Mouse (Mus musculus): ENCODE measurements at regions not wholly inside any gene's neighbourhood (a gene's known extent, or its start where the extent isn't known, plus 50 kb on each side); places are given as distances from the start of the nearest gene placed in this dataset.

DNA sequence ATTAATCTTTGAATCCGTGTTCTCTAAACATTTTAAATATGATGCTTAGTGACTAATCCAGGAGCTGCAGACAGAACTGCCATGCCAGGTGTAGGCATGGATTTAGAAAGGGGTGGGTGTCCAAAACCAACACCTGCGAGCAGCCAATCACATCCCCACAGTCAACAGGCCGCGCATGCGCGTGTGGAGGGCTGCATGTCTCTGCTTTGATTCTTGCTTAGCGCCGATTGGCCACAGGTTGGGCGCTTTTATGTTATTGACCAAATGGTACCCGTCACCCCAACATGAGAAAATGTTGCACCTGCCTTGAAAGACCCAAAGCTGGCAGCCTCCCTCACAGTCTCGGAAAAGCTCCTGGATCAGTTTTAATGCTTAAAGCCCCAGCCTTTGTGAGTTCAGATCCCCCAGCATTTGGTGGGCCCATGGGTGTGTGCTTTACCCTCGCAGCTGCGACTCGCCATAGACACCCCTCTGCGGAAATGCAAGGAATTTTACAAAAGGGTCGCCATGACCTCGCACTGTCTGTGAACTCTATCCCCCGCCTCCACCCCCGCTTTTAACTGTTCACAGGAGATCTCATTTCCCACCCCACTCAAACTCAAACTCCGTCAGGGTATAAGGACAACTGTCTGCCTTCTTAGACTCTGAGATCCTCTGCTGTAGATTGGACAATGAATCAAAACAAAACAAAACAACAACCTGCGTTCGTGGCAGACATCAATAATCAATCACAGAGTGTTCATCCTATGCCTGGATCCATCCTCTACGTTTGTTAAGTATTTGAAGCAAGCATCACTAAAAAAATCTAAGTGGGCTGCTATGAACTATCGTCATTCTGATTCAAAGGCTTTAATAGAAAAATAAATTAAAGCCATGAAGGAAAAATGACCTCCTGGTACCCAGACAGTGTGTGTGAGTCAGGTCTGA is 296.4 kb upstream of the Tbx3 start:
- 86% methylated on average over 24 of the region's 24 CpGs for WGBS
- DNase-seq (ENCODE audit: low spot score): no peak

DNA sequence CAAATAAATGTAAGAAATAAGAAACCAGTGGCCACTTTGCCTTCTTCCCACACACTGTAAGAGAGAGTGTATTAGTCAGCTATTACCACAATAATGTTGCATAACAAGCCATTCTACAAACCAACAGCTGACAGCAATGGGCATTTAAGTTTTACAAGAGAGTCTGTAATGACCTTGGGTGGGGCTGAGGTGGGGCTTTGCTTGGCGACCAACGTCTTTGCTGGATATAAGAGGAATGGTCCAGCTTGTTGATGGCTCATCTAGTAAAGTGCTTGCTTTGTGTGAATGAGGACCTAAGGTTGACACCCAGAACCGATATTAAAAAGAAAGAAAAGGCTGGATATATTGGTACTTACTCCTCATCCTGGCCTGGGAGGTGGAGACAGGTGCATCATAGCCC is 295.6 kb upstream of the Tbx3 start:
- no peaks in the 10 kb centered on the region for H3K9me3 ChIP-seq (ENCODE audit: control insufficient read depth, low read length)
- H3K9ac ChIP-seq (ENCODE audit: low read length): no peak overlapping the region
- WGBS: 83% methylated on average over 3 of the region's 3 CpGs
- peaks cover 9% of the 10 kb centered on the region for H3K4me1 ChIP-seq (ENCODE audit: control insufficient read depth, insufficient read depth, low read length)
- no peak for DNase-seq (ENCODE audit: low spot score)
- ATAC-seq (ENCODE audit: insufficient read depth, low FRiP score, low TSS enrichment): no peak
- no peak overlapping the region for H3K4me3 ChIP-seq (ENCODE audit: low read depth, low read length)
- H3K36me3 ChIP-seq (ENCODE audit: control insufficient read depth, insufficient read depth, low read length): no peaks in the 10 kb centered on the region
- no peak overlapping the region for H3K4me2 ChIP-seq (ENCODE audit: low read depth)
- H3K27ac ChIP-seq (ENCODE audit: low read depth, low read length): no peak overlapping the region
- no peaks in the 10 kb centered on the region; the same call in 1 of the 2 replicates for H3K27me3 ChIP-seq (ENCODE audit: control insufficient read depth, insufficient read depth, low read length)

More for the DNA sequence above, 296.4 kb upstream of the Tbx3 start:
- H3K4me1 ChIP-seq (ENCODE audit: control insufficient read depth, insufficient read depth, low read length): peaks cover 9% of the 10 kb centered on the region
- H3K36me3 ChIP-seq (ENCODE audit: control insufficient read depth, insufficient read depth, low read length): no peaks in the 10 kb centered on the region
- no peaks in the 10 kb centered on the region for H3K9me3 ChIP-seq (ENCODE audit: control insufficient read depth, low read length)
- H3K4me3 ChIP-seq (ENCODE audit: low read depth, low read length): no peak overlapping the region
- no peak overlapping the region for H3K4me2 ChIP-seq (ENCODE audit: low read depth)
- H3K27ac ChIP-seq (ENCODE audit: low read depth, low read length): no peak overlapping the region
- no peak overlapping the region for H3K9ac ChIP-seq (ENCODE audit: low read length)
- H3K27me3 ChIP-seq (ENCODE audit: control insufficient read depth, insufficient read depth, low read length): no peaks in the 10 kb centered on the region; the same call in 1 of the 2 replicates
- no peak for ATAC-seq (ENCODE audit: insufficient read depth, low FRiP score, low TSS enrichment)

DNA sequence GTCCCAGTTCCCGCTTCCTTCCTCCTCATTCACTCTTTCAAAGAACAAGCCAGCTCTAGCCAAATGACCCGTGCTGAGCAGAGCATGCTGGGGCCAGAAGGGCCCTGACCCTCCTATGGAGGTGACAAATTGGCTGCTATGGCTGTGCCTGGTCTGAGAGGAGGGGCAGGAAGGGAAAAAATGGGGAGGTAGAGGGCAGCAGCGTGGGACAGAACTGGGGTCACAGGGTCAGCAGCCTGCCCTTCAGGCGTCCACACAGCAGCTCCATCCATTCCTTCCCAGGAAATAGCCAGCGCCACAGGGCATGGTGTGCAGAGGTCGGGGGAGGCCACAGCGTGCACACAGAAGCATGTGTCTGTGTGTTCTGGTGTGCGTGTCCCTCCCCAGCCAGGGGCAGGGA is 292.2 kb upstream of the Tbx3 start:
- Histone ChIP-seq H3K9ac (ENCODE audit: low read length) (no peak overlapping the region), H3K27ac (ENCODE audit: low read depth, low read length) (no peak overlapping the region), H3K4me1 (ENCODE audit: control insufficient read depth, insufficient read depth, low read length) (peaks cover 3% of the 10 kb centered on the region; the same call in 1 of the 2 replicates), H3K36me3 (ENCODE audit: control insufficient read depth, insufficient read depth, low read length) (no peaks in the 10 kb centered on the region), H3K4me3 (ENCODE audit: low read depth, low read length) (no peak overlapping the region), H3K27me3 (ENCODE audit: control insufficient read depth, insufficient read depth, low read length) (no peaks in the 10 kb centered on the region; the same call in 1 of the 2 replicates), H3K4me2 (ENCODE audit: low read depth) (no peak overlapping the region), H3K9me3 (ENCODE audit: control insufficient read depth, low read length) (no peaks in the 10 kb centered on the region)
- DNase-seq (ENCODE audit: low spot score): no peak
- WGBS: 4% methylated on average over 8 of the region's 8 CpGs
- no peak for ATAC-seq (ENCODE audit: insufficient read depth, low FRiP score, low TSS enrichment)

DNA sequence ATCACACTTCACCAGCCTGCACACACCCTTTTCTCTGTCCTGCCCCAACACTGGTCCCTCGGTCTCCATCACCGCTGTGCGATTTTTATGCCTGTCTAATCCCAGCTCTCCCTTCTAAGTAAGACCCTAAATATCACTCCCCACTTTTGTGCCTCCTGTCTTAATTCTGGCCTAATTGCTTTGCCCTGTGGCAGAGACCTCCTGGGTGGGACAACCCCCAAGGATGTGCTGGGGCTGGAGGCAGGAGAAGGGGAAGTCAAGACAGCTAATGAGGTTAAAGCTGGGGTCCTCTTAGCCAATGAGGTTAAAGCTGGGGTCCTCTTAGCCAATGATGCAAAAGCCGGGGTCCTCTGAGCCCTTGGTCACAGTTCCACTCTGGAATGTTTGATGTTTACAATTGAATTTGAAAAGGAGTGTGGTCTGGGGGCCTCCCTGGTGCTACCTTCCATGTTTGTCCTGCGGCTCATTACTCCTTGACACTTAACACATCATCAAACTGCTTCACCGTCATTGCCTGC is 290.5 kb upstream of the Tbx3 start:
- no peak overlapping the region for H3K9ac ChIP-seq (ENCODE audit: low read length)
- WGBS: 81% methylated on average over 6 of the region's 6 CpGs
- no peak overlapping the region for H3K27ac ChIP-seq (ENCODE audit: low read depth, low read length)
- no peaks in the 10 kb centered on the region for H3K9me3 ChIP-seq (ENCODE audit: control insufficient read depth, low read length)
- no peak overlapping the region for H3K4me2 ChIP-seq (ENCODE audit: low read depth)
- ATAC-seq (ENCODE audit: insufficient read depth, low FRiP score, low TSS enrichment) (no peak), DNase-seq (ENCODE audit: low spot score) (no peak)
- H3K36me3 ChIP-seq (ENCODE audit: control insufficient read depth, insufficient read depth, low read length): no peaks in the 10 kb centered on the region
- H3K4me1 ChIP-seq (ENCODE audit: control insufficient read depth, insufficient read depth, low read length): peaks cover 3% of the 10 kb centered on the region; the same call in 1 of the 2 replicates
- no peak overlapping the region for H3K4me3 ChIP-seq (ENCODE audit: low read depth, low read length)
- H3K27me3 ChIP-seq (ENCODE audit: control insufficient read depth, insufficient read depth, low read length): no peaks in the 10 kb centered on the region

DNA sequence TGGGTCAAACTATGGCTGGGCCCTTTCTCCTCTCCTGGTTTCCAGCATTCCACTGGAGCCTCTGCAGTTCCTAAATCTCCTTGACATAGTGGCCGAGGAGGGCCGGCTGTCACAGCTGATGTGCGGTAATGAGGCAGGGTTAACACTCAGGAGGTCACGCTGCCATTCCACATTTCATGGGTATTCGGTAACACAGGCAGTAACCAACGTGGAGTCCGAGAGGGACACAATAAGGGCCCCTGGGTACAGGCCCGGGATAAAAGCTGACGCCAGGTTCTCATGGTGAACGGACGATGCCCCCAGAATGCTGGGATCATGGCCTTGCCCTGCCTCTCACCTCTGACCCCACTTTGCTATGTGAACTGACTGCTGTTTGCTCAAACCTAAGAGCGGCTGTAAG is 289.0 kb upstream of the Tbx3 start:
- 29% methylated on average over 12 of the region's 12 CpGs for WGBS
- no peaks in the 10 kb centered on the region for H3K27me3 ChIP-seq (ENCODE audit: control insufficient read depth, insufficient read depth, low read length)
- no peak overlapping the region for H3K9ac ChIP-seq (ENCODE audit: low read length)
- ATAC-seq (ENCODE audit: insufficient read depth, low FRiP score, low TSS enrichment) (no peak), DNase-seq (ENCODE audit: low spot score) (no peak)
- no peaks in the 10 kb centered on the region for H3K36me3 ChIP-seq (ENCODE audit: control insufficient read depth, insufficient read depth, low read length)
- no peak overlapping the region for H3K4me2 ChIP-seq (ENCODE audit: low read depth)
- no peaks in the 10 kb centered on the region for H3K9me3 ChIP-seq (ENCODE audit: control insufficient read depth, low read length)
- H3K4me1 ChIP-seq (ENCODE audit: control insufficient read depth, insufficient read depth, low read length): peaks cover 3% of the 10 kb centered on the region; the same call in 1 of the 2 replicates
- H3K27ac ChIP-seq (ENCODE audit: low read depth, low read length): no peak overlapping the region
- H3K4me3 ChIP-seq (ENCODE audit: low read depth, low read length): no peak overlapping the region

DNA sequence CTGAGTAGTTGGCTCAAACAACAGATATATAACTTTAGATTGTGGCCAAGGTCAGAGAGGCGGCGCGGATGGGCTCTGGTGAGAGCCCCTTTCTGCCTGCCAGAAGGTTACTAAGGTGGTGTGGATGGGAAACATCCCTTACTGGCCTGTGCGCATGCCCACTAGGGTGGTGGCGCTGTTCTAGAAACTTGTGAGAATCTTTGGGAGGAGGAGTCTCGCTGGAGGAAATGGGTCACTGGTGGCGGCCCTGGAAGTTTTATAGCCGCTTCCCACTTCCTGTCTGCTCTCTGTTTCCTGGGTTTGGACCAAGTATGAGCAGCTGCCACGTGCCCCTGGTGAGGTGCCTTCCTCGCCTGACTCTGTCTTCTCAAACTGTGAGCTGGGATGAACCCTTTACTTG is 285.0 kb upstream of the Tbx3 start:
- 91% methylated on average over 10 of the region's 10 CpGs for WGBS

DNA sequence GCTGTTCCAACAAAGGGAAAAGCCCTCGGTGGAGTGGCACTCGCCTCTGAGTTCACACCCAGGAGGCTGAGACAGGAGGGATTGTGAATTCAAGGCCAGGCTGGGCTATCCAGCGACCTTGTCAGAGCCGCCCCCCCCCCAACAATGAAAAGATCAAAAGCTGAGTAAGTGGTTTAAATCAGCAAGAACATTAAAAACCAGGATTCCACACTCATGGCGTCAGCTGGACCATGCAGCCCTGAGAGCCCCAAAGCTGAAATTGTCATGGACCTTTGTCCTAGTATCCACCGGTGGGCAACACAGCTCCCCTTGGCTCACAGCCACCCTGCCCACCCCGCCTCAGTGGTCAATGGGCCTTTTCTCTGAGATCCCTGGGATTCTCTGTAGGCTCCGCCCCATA is 283.6 kb upstream of the Tbx3 start:
- 81% methylated on average over 8 of the region's 8 CpGs for WGBS
- DNase-seq (ENCODE audit: low spot score): no peak
- H3K27me3 ChIP-seq (ENCODE audit: control insufficient read depth, insufficient read depth, low read length): no peaks in the 10 kb centered on the region

More for the DNA sequence above, 285.0 kb upstream of the Tbx3 start:
- Histone ChIP-seq H3K27ac (ENCODE audit: low read depth, low read length) (no peak overlapping the region), H3K27me3 (ENCODE audit: control insufficient read depth, insufficient read depth, low read length) (no peaks in the 10 kb centered on the region), H3K4me2 (ENCODE audit: low read depth) (no peak overlapping the region), H3K36me3 (ENCODE audit: control insufficient read depth, insufficient read depth, low read length) (no peaks in the 10 kb centered on the region), H3K4me3 (ENCODE audit: low read depth, low read length) (no peak overlapping the region), H3K4me1 (ENCODE audit: control insufficient read depth, insufficient read depth, low read length) (no peaks in the 10 kb centered on the region), H3K9ac (ENCODE audit: low read length) (no peak overlapping the region), H3K9me3 (ENCODE audit: control insufficient read depth, low read length) (no peaks in the 10 kb centered on the region)
- ATAC-seq (ENCODE audit: insufficient read depth, low FRiP score, low TSS enrichment) (no peak), DNase-seq (ENCODE audit: low spot score) (no peak)

DNA sequence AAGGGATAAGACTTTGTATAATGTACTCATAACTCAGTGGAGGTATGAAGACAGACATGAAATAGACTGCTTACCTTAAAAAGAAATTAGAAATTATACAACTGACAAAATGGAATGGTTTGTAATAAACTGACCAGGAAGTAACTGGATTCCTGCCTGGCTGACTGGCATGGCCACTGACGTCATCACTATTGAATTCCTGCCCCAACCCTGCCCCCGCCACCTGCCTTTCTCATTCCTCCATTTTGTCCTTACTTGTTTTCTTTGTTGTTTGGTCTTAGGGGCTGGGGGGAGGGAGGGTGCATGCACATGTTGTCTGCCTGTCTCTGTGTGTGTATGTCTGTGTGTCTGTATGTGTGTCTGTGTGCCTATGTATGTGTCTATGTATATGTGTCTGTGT is 283.2 kb upstream of the Tbx3 start:
- ATAC-seq (ENCODE audit: insufficient read depth, low FRiP score, low TSS enrichment): no peak
- Histone ChIP-seq H3K4me1 (ENCODE audit: control insufficient read depth, insufficient read depth, low read length) (no peaks in the 10 kb centered on the region), H3K27me3 (ENCODE audit: control insufficient read depth, insufficient read depth, low read length) (no peaks in the 10 kb centered on the region), H3K27ac (ENCODE audit: low read depth, low read length) (no peak overlapping the region), H3K9ac (ENCODE audit: low read length) (no peak overlapping the region), H3K4me2 (ENCODE audit: low read depth) (no peak overlapping the region), H3K9me3 (ENCODE audit: control insufficient read depth, low read length) (no peaks in the 10 kb centered on the region), H3K4me3 (ENCODE audit: low read depth, low read length) (no peak overlapping the region), H3K36me3 (ENCODE audit: control insufficient read depth, insufficient read depth, low read length) (no peaks in the 10 kb centered on the region)
- WGBS: 75% methylated on average over 2 of the region's 2 CpGs
- no peak for DNase-seq (ENCODE audit: low spot score)

More for the DNA sequence above, 283.6 kb upstream of the Tbx3 start:
- H3K27ac ChIP-seq (ENCODE audit: low read depth, low read length): no peak overlapping the region
- H3K36me3 ChIP-seq (ENCODE audit: control insufficient read depth, insufficient read depth, low read length): no peaks in the 10 kb centered on the region
- H3K4me1 ChIP-seq (ENCODE audit: control insufficient read depth, insufficient read depth, low read length): no peaks in the 10 kb centered on the region
- no peak overlapping the region for H3K4me3 ChIP-seq (ENCODE audit: low read depth, low read length)
- H3K4me2 ChIP-seq (ENCODE audit: low read depth): no peak overlapping the region
- ATAC-seq (ENCODE audit: insufficient read depth, low FRiP score, low TSS enrichment): no peak
- H3K9ac ChIP-seq (ENCODE audit: low read length): no peak overlapping the region
- no peaks in the 10 kb centered on the region for H3K9me3 ChIP-seq (ENCODE audit: control insufficient read depth, low read length)

DNA sequence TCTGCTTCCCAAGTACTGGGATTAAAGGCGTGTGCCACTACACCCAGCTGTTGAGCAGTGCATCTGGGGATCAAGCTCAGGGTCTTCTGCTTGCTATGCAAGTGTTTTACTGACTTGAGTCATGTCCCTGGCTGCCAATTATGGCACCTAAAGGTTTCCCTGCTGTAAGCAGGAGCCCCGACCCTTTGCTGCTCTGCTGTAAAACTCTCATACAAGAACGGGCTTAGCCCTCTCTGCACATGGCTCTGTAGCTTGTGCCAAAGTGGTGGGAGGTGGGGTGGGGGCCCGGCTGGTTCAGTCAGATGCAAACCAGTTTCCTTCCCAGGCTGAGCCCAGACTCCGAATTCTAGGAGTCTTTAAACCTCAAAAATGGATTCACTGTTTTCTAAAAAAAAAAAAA is 281.6 kb upstream of the Tbx3 start:
- no peak for DNase-seq (ENCODE audit: low spot score)
- no peak overlapping the region for H3K9ac ChIP-seq (ENCODE audit: low read length)
- no peaks in the 10 kb centered on the region for H3K27me3 ChIP-seq (ENCODE audit: control insufficient read depth, insufficient read depth, low read length)
- H3K36me3 ChIP-seq (ENCODE audit: control insufficient read depth, insufficient read depth, low read length): no peaks in the 10 kb centered on the region
- H3K9me3 ChIP-seq (ENCODE audit: control insufficient read depth, low read length): no peaks in the 10 kb centered on the region
- ATAC-seq (ENCODE audit: insufficient read depth, low FRiP score, low TSS enrichment): no peak
- H3K4me2 ChIP-seq (ENCODE audit: low read depth): no peak overlapping the region
- no peaks in the 10 kb centered on the region for H3K4me1 ChIP-seq (ENCODE audit: control insufficient read depth, insufficient read depth, low read length)
- 50% methylated on average over 5 of the region's 5 CpGs for WGBS
- H3K27ac ChIP-seq (ENCODE audit: low read depth, low read length): no peak overlapping the region
- H3K4me3 ChIP-seq (ENCODE audit: low read depth, low read length): no peak overlapping the region

All from neural tube, embryonic 11.5 days (tissue).